Mouse (Mus musculus): ENCODE measurements around the gene Ndufa4l2.

- TF ChIP-seq GATA1 (IDR thresholded peaks at IDR 0.05; ENCODE audit: low read length) (no peak), TAL1 (IDR thresholded peaks at IDR 0.05; ENCODE audit: low read length) (no peak)
These were observed 10.0 kb downstream of the Ndufa4l2 start for GRCm38 (mm10) chr10:127524646-127525255.
